Mouse (Mus musculus) left cerebral cortex, adult 2 months (tissue): ENCODE data around the gene Zbtb16. TPM values are rescaled to one million over a fixed set of nuclear protein-coding genes. Genes with fewer than 3 reads are reported as not detected.

Experiments used
- DNase-seq, 2 experiments: peaks; one replicate each; pipeline ENCODE4 v3.0.0; 2021 to 2022; ENCODE audit warnings: low spot score in 2 of 2, mixed read lengths in 1 of 2; ENCODE audit errors: extremely low spot score in 1 of 2
- H3K27ac ChIP-seq: fragments of 200-600 bp; 2 replicates; pipeline ENCODE4 v1.8.1; 2022
- H3K4me3 ChIP-seq: fragments of 200-600 bp; 2 replicates; pipeline ENCODE4 v1.8.1; 2022
- CTCF ChIP-seq: fragments of 200-600 bp; IDR thresholded peaks from 2 replicates; pipeline ENCODE4 v1.8.1; 2022; ENCODE audit warnings: antibody characterized with exemption, mild to moderate bottlenecking, moderate library complexity
- intact Hi-C: fragments of 180-260 bp; cut with DNase I; formaldehyde crosslinking; loops from one replicate; pipeline ENCODE4 v1.15.1; 2025
- total RNA-seq, 2 experiments: library from RNA; stranded (reverse); gene quantifications; 2 replicates each; pipeline ENCODE4 v1.2.3; 2021

Gene Zbtb16
- total RNA-seq, 2 experiments from 2014 or later = 92.9 to 111 TPM

- intact Hi-C loops = loop anchor here (1.0 to 5.0 kb wide), 7 partner anchors 15 to 139 kb away; no protein-coding TSS in a partner anchor
- TF ChIP-seq CTCF = no peak
- peak overlapping the region; percentile 98 for H3K27ac ChIP-seq
Measured at GRCm38 (mm10) chr9:48737911-48738310, 98.1 kb downstream of the Zbtb16 start.

GRCm38 (mm10) chr9:48737210-48737850, 98.7 kb downstream of the Zbtb16 start:
- peak; percentile 87 to 91 for DNase-seq
- intact Hi-C loops = loop anchor here (1.0 to 5.0 kb wide), 7 partner anchors 14 to 140 kb away; no protein-coding TSS in a partner anchor
- Histone ChIP-seq H3K4me3 (no peak overlapping the region), H3K27ac (peak overlapping the region; percentile 98)
- TF ChIP-seq CTCF = no peak

More at GRCm38 (mm10) chr9:48737911-48738310, 98.1 kb downstream of the Zbtb16 start:
- H3K4me3 ChIP-seq = no peak overlapping the region
- DNase-seq = no peak

GRCm38 (mm10) chr9:48736361-48737209, 99.4 kb downstream of the Zbtb16 start:
- TF ChIP-seq CTCF = no peak
- Histone ChIP-seq H3K27ac (peak overlapping the region; percentile 98), H3K4me3 (no peak overlapping the region)
- intact Hi-C loops = loop anchor here (1.0 to 5.0 kb wide), 7 partner anchors 13 to 141 kb away; no protein-coding TSS in a partner anchor
- DNase-seq = peak; percentile 50 to 53

- intact Hi-C loops = loop anchor here (2.0 to 5.0 kb wide), 4 partner anchors 25 to 142 kb away; no protein-coding TSS in a partner anchor
- peak overlapping the region; percentile 98 for H3K27ac ChIP-seq
- TF ChIP-seq CTCF = no peak; the same call in 1 of the 2 replicates
- DNase-seq = no peak
- H3K4me3 ChIP-seq = no peak overlapping the region
Measured at GRCm38 (mm10) chr9:48735466-48736312, 100.3 kb downstream of the Zbtb16 start.

GRCm38 (mm10) chr9:48734725-48735465, 101.1 kb downstream of the Zbtb16 start:
- intact Hi-C loops = loop anchor here (5.0 kb wide), 2 partner anchors 88 to 142 kb away; no protein-coding TSS in a partner anchor
- H3K4me3 ChIP-seq = no peak overlapping the region
- TF ChIP-seq CTCF = no peak
- no peak for DNase-seq
- peak overlapping the region; percentile 98 for H3K27ac ChIP-seq

GRCm38 (mm10) chr9:48733817-48734544, 102.0 kb downstream of the Zbtb16 start:
- intact Hi-C loops = no loop called here
- no peak overlapping the region for H3K4me3 ChIP-seq
- DNase-seq = peak; percentile 57 to 59
- peak overlapping the region; percentile 98 for H3K27ac ChIP-seq
- TF ChIP-seq CTCF = no peak

- no peak for DNase-seq
- Histone ChIP-seq H3K4me3 (no peak overlapping the region), H3K27ac (peak overlapping the region; percentile 98)
- intact Hi-C loops = no loop called here
- TF ChIP-seq CTCF = no peak
Measured at GRCm38 (mm10) chr9:48733083-48733482, 102.9 kb downstream of the Zbtb16 start.

GRCm38 (mm10) chr9:48731651-48732536, 104.1 kb downstream of the Zbtb16 start:
- no peak for DNase-seq
- Histone ChIP-seq H3K27ac (peak overlapping the region; percentile 98), H3K4me3 (no peak overlapping the region)
- no peak for TF ChIP-seq CTCF
- intact Hi-C loops = no loop called here

GRCm38 (mm10) chr9:48730446-48730979, 105.5 kb downstream of the Zbtb16 start:
- Histone ChIP-seq H3K27ac (peak overlapping the region; percentile 98), H3K4me3 (no peak overlapping the region)
- no peak for TF ChIP-seq CTCF
- intact Hi-C loops = no loop called here
- no peak for DNase-seq
